Mouse (Mus musculus) pancreas, adult 10 weeks (tissue): Measurements from ENCODE around the gene Tctex1d1. TPM values are rescaled to one million over a fixed set of nuclear protein-coding genes. Genes with fewer than 3 reads are reported as not detected.

ENCODE experiments used
- polyA plus RNA-seq: library from polyadenylated mRNA; stranded (reverse); fragments of 350-450 nt; fragmentation: Illumina TruSeq; extraction: RNeasy Lipid Tissue Mini Kit (QIAGEN cat#74804); gene quantifications from one replicate; pipeline ENCODE4 v1.2.3, GENCODE M21; 2015; ENCODE audit warnings: low read depth, low replicate concordance; ENCODE audit not compliant: insufficient read depth

Gene Tctex1d1
- polyA plus RNA-seq = not detected

DNA sequence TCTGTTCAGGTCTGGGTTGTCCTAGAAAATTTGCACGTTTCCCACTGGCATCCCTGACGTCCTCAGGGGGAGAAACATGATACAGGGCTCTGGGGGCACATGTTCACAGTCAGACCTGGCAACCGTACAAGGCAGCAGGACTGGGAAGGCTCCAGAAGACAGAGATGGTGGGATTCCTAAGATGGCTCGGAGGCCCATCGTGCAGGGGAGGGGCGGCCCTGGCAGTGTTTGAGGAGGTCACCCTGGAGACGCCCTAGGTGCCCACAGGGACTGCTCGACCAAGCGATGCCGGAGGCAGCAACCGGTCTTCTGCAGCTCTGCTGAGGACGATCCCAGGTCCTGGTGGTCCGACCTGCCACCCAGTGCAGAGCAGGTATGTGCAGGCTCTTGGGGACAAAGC, at the start of gene Tctex1d1:
Gene Tctex1d1, plus strand, starts transcription at position 167 of the 400 bp plus-strand sequence.

DNA sequence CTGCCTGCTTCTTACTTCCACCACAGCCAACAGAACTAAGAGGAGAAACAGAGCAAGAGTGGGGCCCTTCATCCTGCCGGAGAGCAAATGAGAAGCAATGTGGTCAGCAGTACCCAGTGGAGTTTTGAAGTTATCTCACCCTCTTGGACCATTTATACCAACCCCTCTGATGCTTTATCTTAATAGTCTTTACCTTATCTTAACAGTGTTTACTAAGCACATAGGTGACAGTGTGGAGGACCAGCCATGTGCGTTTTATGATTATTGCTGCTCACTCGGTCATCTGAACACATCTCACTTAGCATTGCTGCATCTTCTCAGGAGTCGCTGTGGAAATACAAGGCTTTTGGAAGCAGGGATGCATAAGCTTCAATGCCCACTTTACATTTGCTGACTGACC, 48.2 kb downstream of the Tctex1d1 start, which contains the start of gene Insl5:
Gene Insl5, minus strand, starts transcription at position 222 of the 400 bp plus-strand sequence.

Other genes starting within 250 kb of the Tctex1d1 start
- gene Sgip1, start 237.3 kb upstream of the Tctex1d1 start, polyA plus RNA-seq = 1.1 TPM
- not detected for gene Insl5, start 48.2 kb downstream of the Tctex1d1 start, polyA plus RNA-seq
- gene Mier1, start 135.8 kb downstream of the Tctex1d1 start, polyA plus RNA-seq = 7.6 TPM
- 0.98 TPM for gene Wdr78, start 135.9 kb downstream of the Tctex1d1 start, polyA plus RNA-seq
- gene Slc35d1, start 236.6 kb downstream of the Tctex1d1 start, polyA plus RNA-seq = 4.6 TPM